Mouse (Mus musculus) intestine, embryonic 16.5 days (tissue): Measurements from ENCODE around the gene Tcte2. TPM values are rescaled to one million over a fixed set of nuclear protein-coding genes. Genes with fewer than 3 reads are reported as not detected.

Experiments used
- ATAC-seq: fragments of 200-750 bp; cut with Nextera tagmentation; 2 replicates; pipeline ENCODE4 v1.8.0; 2017; ENCODE audit warnings: moderate TSS enrichment, moderate library complexity
- H3K27ac ChIP-seq: fragments of 300-500 bp; sonication (generic); 2 replicates; pipeline ENCODE4 v1.5.1; 2014; ENCODE audit warnings: mild to moderate bottlenecking, low read length
- H3K27me3 ChIP-seq: fragments of 300-500 bp; sonication (generic); replicated peaks from 2 replicates; pipeline ENCODE4 v1.6.1; 2014; ENCODE audit warnings: low read length, control low read depth, mixed read lengths; ENCODE audit not compliant: control insufficient read depth, insufficient read depth
- H3K36me3 ChIP-seq: fragments of 300-500 bp; sonication (generic); 2 replicates; pipeline ENCODE4 v1.6.1; 2014; ENCODE audit warnings: low read length, control low read depth; ENCODE audit not compliant: control insufficient read depth, insufficient read depth
- H3K4me1 ChIP-seq: fragments of 300-500 bp; sonication (generic); 2 replicates; pipeline ENCODE4 v1.6.1; 2014; ENCODE audit warnings: low read length, control low read depth, mixed read lengths; ENCODE audit not compliant: control insufficient read depth, insufficient read depth
- H3K4me2 ChIP-seq: fragments of 300-500 bp; sonication (generic); 2 replicates; pipeline ENCODE4 v1.6.1; 2014; ENCODE audit warnings: low read depth, low read length, control low read depth
- H3K4me3 ChIP-seq: fragments of 300-500 bp; sonication (generic); 2 replicates; pipeline ENCODE4 v1.5.1; 2014; ENCODE audit warnings: mild to moderate bottlenecking, low read length
- H3K9ac ChIP-seq: fragments of 300-500 bp; sonication (generic); 2 replicates; pipeline ENCODE4 v1.6.1; 2014; ENCODE audit warnings: low read depth, low read length
- H3K9me3 ChIP-seq: fragments of 300-500 bp; sonication (generic); 2 replicates; pipeline ENCODE4 v1.6.1; 2016; ENCODE audit warnings: low read length, control low read depth; ENCODE audit not compliant: control insufficient read depth
- WGBS: fragments of 180-500 bp; shearing (Covaris S2); extraction: QIAGEN DNeasy Blood & Tissue Kit; methylation state at CpG from one replicate; pipeline ENCODE4 v1.1.7; 2014; 5-methylcytosine and 5-hydroxymethylcytosine counted together
- polyA plus RNA-seq: library from polyadenylated mRNA; unstranded; fragments of >200 nt; fragmentation: Nextera tagmentation; extraction: Ambion mirVana; gene quantifications from 2 replicates; pipeline ENCODE4 v1.2.1, GENCODE M21; 2015

Gene Tcte2
- polyA plus RNA-seq, 1 experiment from 2014 or later: 4.0 TPM

DNA sequence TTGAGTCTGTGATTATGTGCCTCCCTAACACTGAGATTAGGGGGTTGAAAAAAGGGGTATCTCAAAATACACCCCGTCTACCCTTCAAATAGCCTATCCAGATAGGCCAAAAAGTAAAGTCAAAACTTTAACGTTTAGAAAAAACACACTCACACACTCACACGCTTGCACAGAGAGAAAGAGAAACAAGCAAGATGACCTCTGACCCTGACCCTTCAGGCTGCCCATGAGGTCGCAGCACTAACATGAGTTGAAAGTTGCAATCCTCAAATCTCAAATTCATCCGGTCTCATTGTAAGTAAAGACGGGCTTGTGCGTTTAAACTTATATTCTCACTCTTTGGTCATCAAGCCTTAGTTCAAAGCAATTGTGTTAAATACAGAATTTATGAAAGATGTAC lies 77.4 kb downstream of the Tcte2 start:
- no peak overlapping the region; the same call in 1 of the 2 replicates for H3K4me3 ChIP-seq
- H3K4me2 ChIP-seq: peak overlapping the region; percentile 44
- peaks cover 4% of the 10 kb centered on the region; the same call in 1 of the 2 replicates for H3K9me3 ChIP-seq
- no peaks in the 10 kb centered on the region for H3K36me3 ChIP-seq
- no peak for ATAC-seq
- H3K27me3 ChIP-seq: no peaks in the 10 kb centered on the region
- H3K9ac ChIP-seq: peak overlapping the region; percentile 54; the same call in 1 of the 2 replicates
- peak overlapping the region; percentile 94 for H3K27ac ChIP-seq
- 60% methylated on average over 7 of the region's 7 CpGs for WGBS
- H3K4me1 ChIP-seq: peaks cover 19% of the 10 kb centered on the region

GRCm38 (mm10) chr17:13683411-13684174 lies 78.0 kb downstream of the Tcte2 start:
- ATAC-seq: peak; percentile 96
- Histone ChIP-seq H3K4me1 (peaks cover 19% of the 10 kb centered on the region), H3K4me3 (peak overlapping the region; percentile 48), H3K36me3 (no peaks in the 10 kb centered on the region), H3K4me2 (peak overlapping the region; percentile 44), H3K9ac (peak overlapping the region; percentile 65), H3K9me3 (peaks cover 4% of the 10 kb centered on the region; the same call in 1 of the 2 replicates), H3K27ac (peak overlapping the region; percentile 94), H3K27me3 (no peaks in the 10 kb centered on the region)
- WGBS: 15% methylated on average over 15 of the region's 15 CpGs

GRCm38 (mm10) chr17:13683027-13683410 lies 78.6 kb downstream of the Tcte2 start:
- peaks cover 22% of the 10 kb centered on the region for H3K4me1 ChIP-seq
- H3K36me3 ChIP-seq: no peaks in the 10 kb centered on the region
- peak overlapping the region; percentile 94 for H3K27ac ChIP-seq
- WGBS: 29% methylated on average over 4 of the region's 4 CpGs
- H3K9me3 ChIP-seq: peaks cover 4% of the 10 kb centered on the region; the same call in 1 of the 2 replicates
- no peaks in the 10 kb centered on the region for H3K27me3 ChIP-seq
- peak overlapping the region; percentile 44 for H3K4me2 ChIP-seq
- H3K4me3 ChIP-seq: peak overlapping the region; percentile 48
- H3K9ac ChIP-seq: peak overlapping the region; percentile 65
- peak; percentile 5 for ATAC-seq

- H3K4me1 ChIP-seq: peaks cover 21% of the 10 kb centered on the region
- H3K9ac ChIP-seq: peak overlapping the region; percentile 65
- H3K4me2 ChIP-seq: peak overlapping the region; percentile 44
- H3K4me3 ChIP-seq: peak overlapping the region; percentile 48
- WGBS: 45% methylated on average over 9 of the region's 9 CpGs
- ATAC-seq: peak; percentile 20
- H3K9me3 ChIP-seq: peaks cover 4% of the 10 kb centered on the region; the same call in 1 of the 2 replicates
- H3K27me3 ChIP-seq: no peaks in the 10 kb centered on the region
- H3K36me3 ChIP-seq: no peaks in the 10 kb centered on the region
- peak overlapping the region; percentile 94 for H3K27ac ChIP-seq
These were observed 79.1 kb downstream of the Tcte2 start for GRCm38 (mm10) chr17:13682378-13683026.

DNA sequence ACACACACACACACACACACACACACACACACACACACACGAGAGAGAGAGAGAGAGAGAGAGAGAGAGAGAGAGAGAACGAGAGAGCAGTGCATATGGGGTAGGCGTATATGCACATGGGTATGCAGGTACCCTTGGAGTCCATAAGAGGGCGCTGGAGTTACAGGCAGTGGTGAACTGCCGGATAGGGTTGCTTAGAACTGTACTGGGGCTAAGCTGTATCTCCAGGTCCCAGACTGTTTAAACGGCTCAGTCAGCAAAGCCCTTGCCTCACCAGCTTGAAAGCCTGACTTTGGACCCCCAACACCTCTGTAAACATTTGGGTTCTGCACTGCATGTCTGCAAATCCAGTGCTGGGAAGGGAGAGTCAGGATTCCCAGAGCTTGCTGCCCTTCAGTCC lies 79.9 kb downstream of the Tcte2 start:
- Histone ChIP-seq H3K36me3 (no peaks in the 10 kb centered on the region), H3K9ac (peak overlapping the region; percentile 65; the same call in 1 of the 2 replicates), H3K27me3 (no peaks in the 10 kb centered on the region), H3K9me3 (peaks cover 4% of the 10 kb centered on the region; the same call in 1 of the 2 replicates), H3K4me1 (peaks cover 18% of the 10 kb centered on the region), H3K27ac (peak overlapping the region; percentile 94), H3K4me2 (peak overlapping the region; percentile 44), H3K4me3 (peak overlapping the region; percentile 48)
- no peak for ATAC-seq
- WGBS: 84% methylated on average over 5 of the region's 6 CpGs

DNA sequence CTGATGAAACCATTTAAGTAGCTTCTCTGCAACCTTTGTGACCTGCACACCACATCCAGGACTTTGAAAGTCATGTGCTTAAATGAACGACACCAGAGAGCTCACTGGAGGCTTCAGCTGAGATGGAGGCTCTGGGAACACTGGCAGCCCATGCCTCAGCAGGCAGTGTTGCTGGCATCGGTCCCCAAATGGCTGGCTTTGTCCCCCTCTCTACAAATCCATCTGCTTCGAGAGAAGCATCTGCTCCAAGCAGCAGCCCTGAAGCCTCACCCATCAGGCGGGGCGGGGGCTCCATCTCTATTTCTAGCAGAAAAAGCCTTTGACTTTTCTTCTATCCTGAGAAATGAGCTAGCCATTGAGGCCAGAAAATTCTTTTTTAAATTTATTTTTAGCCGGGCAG lies 80.5 kb downstream of the Tcte2 start:
- H3K4me3 ChIP-seq: no peak overlapping the region
- WGBS: 84% methylated on average over 6 of the region's 6 CpGs
- ATAC-seq: no peak
- H3K9me3 ChIP-seq: peaks cover 4% of the 10 kb centered on the region; the same call in 1 of the 2 replicates
- H3K9ac ChIP-seq: 0 out of 2 replicates have a peak overlapping the region, but pooled peaks have one; percentile 33
- H3K27ac ChIP-seq: no peak overlapping the region
- H3K36me3 ChIP-seq: no peaks in the 10 kb centered on the region
- H3K27me3 ChIP-seq: no peaks in the 10 kb centered on the region
- H3K4me2 ChIP-seq: peak overlapping the region; percentile 16; the same call in 1 of the 2 replicates
- H3K4me1 ChIP-seq: peaks cover 18% of the 10 kb centered on the region

GRCm38 (mm10) chr17:13680318-13680717 lies 81.3 kb downstream of the Tcte2 start:
- WGBS: 70% methylated on average over 4 of the region's 4 CpGs
- no peak overlapping the region for H3K27ac ChIP-seq

DNA sequence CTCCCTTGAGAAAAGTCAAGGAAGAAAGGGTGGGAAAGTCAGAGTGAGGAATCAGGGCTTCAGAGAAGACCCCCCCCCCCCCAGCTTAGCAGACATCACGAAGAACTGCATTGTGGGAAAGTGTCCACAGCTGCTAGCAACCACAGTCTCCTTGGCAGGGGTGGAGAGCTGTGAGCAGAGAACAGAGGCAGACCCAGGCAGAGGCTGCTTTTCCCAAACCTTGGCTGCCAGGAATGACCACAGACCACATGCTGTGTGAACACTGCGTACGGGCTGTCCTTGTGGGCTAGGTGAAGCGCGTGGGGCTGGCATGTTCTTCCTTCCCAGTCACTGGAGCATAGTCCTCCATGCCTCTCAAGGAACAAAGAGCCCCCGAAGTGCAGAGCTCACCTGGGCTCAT lies 81.9 kb downstream of the Tcte2 start:
- H3K4me2 ChIP-seq: no peak overlapping the region
- no peak overlapping the region for H3K4me3 ChIP-seq
- H3K36me3 ChIP-seq: no peaks in the 10 kb centered on the region
- no peak for ATAC-seq
- H3K27me3 ChIP-seq: no peaks in the 10 kb centered on the region
- no peak overlapping the region for H3K9ac ChIP-seq
- H3K4me1 ChIP-seq: peaks cover 22% of the 10 kb centered on the region
- peaks cover 4% of the 10 kb centered on the region; the same call in 1 of the 2 replicates for H3K9me3 ChIP-seq
- no peak overlapping the region for H3K27ac ChIP-seq
- WGBS: 90% methylated on average over 6 of the region's 6 CpGs

More at GRCm38 (mm10) chr17:13680318-13680717, 81.3 kb downstream of the Tcte2 start:
- H3K27me3 ChIP-seq: no peaks in the 10 kb centered on the region
- no peak overlapping the region for H3K4me2 ChIP-seq
- H3K9ac ChIP-seq: no peak overlapping the region
- H3K9me3 ChIP-seq: peaks cover 4% of the 10 kb centered on the region; the same call in 1 of the 2 replicates
- ATAC-seq: no peak
- peaks cover 22% of the 10 kb centered on the region for H3K4me1 ChIP-seq
- H3K36me3 ChIP-seq: no peaks in the 10 kb centered on the region
- no peak overlapping the region for H3K4me3 ChIP-seq
